Mouse (Mus musculus): ENCODE measurements around the gene Gm10053. TPM values are rescaled to one million over a fixed set of nuclear protein-coding genes. Genes with fewer than 3 reads are reported as not detected.
"Not testable (repeated sequence)": the region's sequence is repeated elsewhere in the genome, so short reads cannot be mapped to it uniquely, and the experiment has no call there.

Gene Gm10053
- 603 and 704 TPM in 2 replicates for polyA plus RNA-seq (2015; fragmentation: Nextera tagmentation; extraction: Ambion mirVana)

DNA sequence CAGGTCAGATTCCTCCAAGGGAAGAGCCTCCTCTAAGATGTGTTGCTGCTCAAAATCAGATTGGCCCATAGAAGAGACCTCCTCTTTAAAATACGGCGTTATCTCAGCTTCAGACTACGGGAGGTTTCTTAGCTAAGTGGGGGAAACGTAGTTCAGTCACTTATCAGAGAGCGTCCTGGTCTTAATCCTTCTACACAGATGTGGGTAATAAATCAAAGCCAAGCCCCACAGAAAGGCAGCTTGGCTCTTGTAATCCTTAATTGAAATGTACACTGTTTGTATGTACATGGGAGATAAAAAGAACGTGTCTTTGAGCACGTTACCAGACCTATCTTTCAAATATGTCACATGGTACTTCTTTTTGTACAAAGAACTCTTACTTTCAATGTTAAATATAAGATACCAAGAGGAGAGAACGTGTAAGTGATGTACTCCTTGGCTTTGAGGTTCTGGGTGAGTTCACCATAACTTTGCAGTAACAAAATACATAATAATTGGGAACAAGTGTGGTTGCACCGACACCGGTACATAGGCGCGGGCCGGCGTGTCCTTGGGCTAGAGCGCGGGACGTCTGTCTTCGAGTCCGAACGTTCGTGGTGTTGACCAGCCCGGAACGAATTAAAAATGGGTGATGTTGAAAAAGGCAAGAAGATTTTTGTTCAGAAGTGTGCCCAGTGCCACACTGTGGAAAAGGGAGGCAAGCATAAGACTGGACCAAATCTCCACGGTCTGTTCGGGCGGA lies at the start of gene Gm10053:
Gene Gm10053 (plus strand): TSS at position 558 of the 742 bp plus-strand sequence.
- not testable (repeated sequence) for H3K27me3 ChIP-seq (replicated peaks); H3K36me3 ChIP-seq; H3K9me3 ChIP-seq; H3K4me2 ChIP-seq; H3K27ac ChIP-seq (replicated peaks); H3K9ac ChIP-seq; ATAC-seq (ENCODE audit: extremely low read depth, insufficient number of reproducible peaks, low FRiP score, low TSS enrichment); H3K4me3 ChIP-seq
- WGBS = 60% methylated on average over 21 of the region's 26 CpGs
- H3K4me1 ChIP-seq = peaks cover 26% of the 10 kb centered on the region

DNA sequence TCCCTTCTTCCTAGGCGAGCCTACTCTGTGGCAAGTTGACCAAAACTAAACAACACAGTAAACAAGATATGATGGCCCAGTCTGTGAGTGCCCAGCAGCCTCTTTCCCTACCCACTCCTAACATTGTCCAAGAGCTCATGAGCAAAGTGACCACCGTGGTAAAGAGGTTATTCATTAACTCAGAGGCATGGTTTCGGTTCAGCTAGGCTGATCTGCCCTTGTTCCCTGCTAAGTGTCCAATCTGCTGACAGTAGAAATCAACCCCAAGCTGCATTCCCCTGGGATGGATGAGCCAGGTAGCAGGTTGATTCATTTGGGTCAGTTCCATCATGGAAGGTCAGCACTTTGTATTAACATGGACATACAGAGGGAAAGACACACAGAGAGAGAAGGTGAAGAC lies 33.4 kb upstream of the Gm10053 start:
- no peak for ATAC-seq (ENCODE audit: extremely low read depth, insufficient number of reproducible peaks, low FRiP score, low TSS enrichment)
- no peaks in the 10 kb centered on the region for H3K9me3 ChIP-seq
- H3K9ac ChIP-seq = no peak overlapping the region
- H3K4me3 ChIP-seq = no peak overlapping the region
- peaks cover 22% of the 10 kb centered on the region for H3K4me1 ChIP-seq
- no peak overlapping the region for H3K27ac ChIP-seq (replicated peaks)
- no peak overlapping the region for H3K4me2 ChIP-seq
- H3K27me3 ChIP-seq (replicated peaks) = no peaks in the 10 kb centered on the region
- 81% methylated on average over 3 of the region's 3 CpGs for WGBS
- H3K36me3 ChIP-seq = peaks cover 12% of the 10 kb centered on the region; the same call in 1 of the 2 replicates

DNA sequence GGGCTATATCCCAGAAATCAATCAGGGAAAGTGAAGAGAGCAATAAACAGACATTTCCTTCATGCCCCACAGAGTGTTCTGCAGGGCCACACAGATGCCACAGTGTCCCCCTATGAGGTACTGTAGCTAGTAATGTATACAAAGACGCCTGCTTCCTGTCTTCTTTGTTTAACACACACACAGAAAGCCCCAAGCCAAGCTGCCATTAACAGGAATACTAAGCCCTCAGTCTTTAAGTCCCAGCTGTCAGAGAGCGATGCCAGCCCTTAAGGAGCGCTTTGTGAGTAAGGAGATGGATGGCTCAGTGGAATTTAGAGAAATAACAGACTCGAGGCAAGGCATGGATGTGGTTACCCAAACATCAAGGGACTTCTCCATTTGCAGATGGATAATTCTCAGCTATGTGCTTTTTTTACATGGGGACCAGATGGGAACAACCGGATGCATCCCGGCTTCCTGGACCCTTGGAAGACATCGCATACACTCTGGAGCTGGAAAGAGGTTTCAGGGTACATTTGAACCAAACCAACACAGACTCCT lies 30.4 kb upstream of the Gm10053 start:
- no peak for ATAC-seq (ENCODE audit: extremely low read depth, insufficient number of reproducible peaks, low FRiP score, low TSS enrichment)
- Histone ChIP-seq H3K9ac (no peak overlapping the region), H3K9me3 (no peaks in the 10 kb centered on the region), H3K27me3 (replicated peaks) (no peaks in the 10 kb centered on the region), H3K4me2 (no peak overlapping the region), H3K4me3 (no peak overlapping the region), H3K27ac (replicated peaks) (peak overlapping the region; percentile 16; the same call in 1 of the 2 replicates), H3K4me1 (peaks cover 40% of the 10 kb centered on the region), H3K36me3 (peaks cover 12% of the 10 kb centered on the region; the same call in 1 of the 2 replicates)
- 56% methylated on average over 7 of the region's 7 CpGs for WGBS

DNA sequence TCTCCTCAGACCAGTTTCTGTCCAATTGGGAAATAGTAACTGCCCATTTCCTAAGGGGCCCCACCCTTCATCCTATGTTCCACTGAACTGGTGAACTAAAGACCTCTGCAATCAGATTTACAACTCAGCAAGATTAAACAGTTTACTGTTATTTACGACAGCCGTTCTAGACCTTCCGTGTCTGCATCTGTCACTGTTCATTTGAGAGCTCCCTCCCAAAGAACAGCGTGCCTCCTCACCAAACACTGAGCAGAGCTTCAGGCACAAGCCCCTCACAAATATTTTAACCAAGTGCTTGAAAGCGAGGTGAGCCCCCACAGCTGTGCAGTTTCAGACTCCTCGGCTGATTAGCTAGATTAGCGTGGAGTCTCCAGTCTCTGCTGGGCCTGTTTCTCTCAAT lies 27.1 kb upstream of the Gm10053 start:
- ATAC-seq (ENCODE audit: extremely low read depth, insufficient number of reproducible peaks, low FRiP score, low TSS enrichment) = no peak

DNA sequence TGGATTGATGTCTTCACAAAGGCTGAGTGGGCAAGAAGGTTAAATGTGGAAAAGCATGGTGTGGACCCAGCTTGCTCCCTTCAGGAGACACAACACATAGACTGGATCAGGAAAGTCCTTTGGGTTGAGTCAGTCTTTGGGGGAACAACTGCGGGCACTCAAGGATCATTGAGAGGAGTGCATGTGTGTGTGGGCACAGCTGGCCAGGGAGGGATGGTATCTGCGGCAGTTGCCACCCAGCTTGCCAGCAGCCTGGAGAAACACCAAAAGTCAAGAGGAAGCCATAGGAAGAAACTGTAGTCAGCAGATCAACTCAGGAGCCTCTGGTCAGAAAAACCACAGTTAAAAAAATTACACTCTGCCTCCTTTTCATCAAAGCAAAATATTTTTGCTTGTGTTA lies 26.6 kb upstream of the Gm10053 start:
- H3K27ac ChIP-seq (replicated peaks) = no peak overlapping the region; the same call in 1 of the 2 replicates
- no peak for ATAC-seq (ENCODE audit: extremely low read depth, insufficient number of reproducible peaks, low FRiP score, low TSS enrichment)
- no peaks in the 10 kb centered on the region for H3K9me3 ChIP-seq
- no peak overlapping the region for H3K4me3 ChIP-seq
- H3K36me3 ChIP-seq = no peaks in the 10 kb centered on the region
- 75% methylated on average over 2 of the region's 2 CpGs for WGBS
- H3K9ac ChIP-seq = no peak overlapping the region
- H3K27me3 ChIP-seq (replicated peaks) = no peaks in the 10 kb centered on the region
- H3K4me2 ChIP-seq = no peak overlapping the region
- peaks cover 75% of the 10 kb centered on the region for H3K4me1 ChIP-seq

More for the DNA sequence above, 27.1 kb upstream of the Gm10053 start:
- Histone ChIP-seq H3K4me3 (no peak overlapping the region), H3K36me3 (peaks cover 2% of the 10 kb centered on the region; the same call in 1 of the 2 replicates), H3K27ac (replicated peaks) (no peak overlapping the region), H3K4me1 (peaks cover 71% of the 10 kb centered on the region), H3K9ac (no peak overlapping the region), H3K4me2 (no peak overlapping the region), H3K9me3 (no peaks in the 10 kb centered on the region), H3K27me3 (replicated peaks) (no peaks in the 10 kb centered on the region)
- 43% methylated on average over 7 of the region's 7 CpGs for whole genome bisulfite sequencing

DNA sequence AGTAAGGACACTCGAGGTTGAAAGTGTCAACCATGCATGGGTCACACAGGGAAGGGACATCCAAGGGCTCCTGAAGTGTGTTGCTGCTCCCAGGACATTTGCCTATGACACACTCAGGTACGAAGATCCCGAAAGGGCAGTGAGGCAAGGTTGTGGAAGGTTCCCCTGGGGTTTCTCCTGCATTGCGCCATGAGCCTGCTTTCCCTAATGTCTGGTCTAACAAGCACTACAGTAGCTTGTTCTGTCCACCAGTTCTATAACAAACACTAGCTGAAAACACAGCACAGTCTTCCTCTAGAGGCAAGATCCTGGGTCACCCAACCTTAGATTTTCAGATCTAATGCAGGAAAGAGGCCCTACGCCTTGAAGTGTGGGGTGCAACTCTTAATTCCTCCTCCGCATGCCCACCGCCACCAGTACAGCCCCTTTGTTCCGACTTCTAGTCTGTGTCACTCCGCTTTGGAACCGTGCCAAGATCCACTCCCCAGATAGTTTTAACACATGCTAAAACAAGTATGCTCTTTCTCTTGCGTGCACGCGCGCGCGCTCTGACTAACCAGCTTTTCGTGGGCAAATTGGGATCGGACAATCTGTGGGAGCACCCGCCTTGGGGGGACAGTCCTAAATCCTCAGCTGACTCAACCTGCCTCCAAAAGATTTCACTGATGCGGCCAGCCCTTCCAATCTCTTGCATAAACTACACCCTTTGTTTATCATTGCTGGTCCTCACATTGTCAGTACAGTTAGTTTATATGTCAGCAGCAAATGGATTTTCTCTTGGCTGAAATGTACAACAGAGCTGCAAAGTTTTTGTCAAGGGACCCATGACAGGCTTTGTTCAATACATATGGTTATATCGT lies 23.8 kb upstream of the Gm10053 start:
- peaks cover 76% of the 10 kb centered on the region for H3K4me1 ChIP-seq
- H3K27me3 ChIP-seq (replicated peaks) = no peaks in the 10 kb centered on the region
- no peak for ATAC-seq (ENCODE audit: extremely low read depth, insufficient number of reproducible peaks, low FRiP score, low TSS enrichment)
- no peaks in the 10 kb centered on the region for H3K9me3 ChIP-seq
- H3K27ac ChIP-seq (replicated peaks) = peak overlapping the region; percentile 52
- WGBS = 63% methylated on average over 21 of the region's 21 CpGs
- 0 out of 2 replicates have a peak, but pooled peaks cover 4% of the 10 kb centered on the region for H3K36me3 ChIP-seq
- peak overlapping the region; percentile 36 for H3K4me2 ChIP-seq
- H3K4me3 ChIP-seq = no peak overlapping the region
- peak overlapping the region; percentile 6 for H3K9ac ChIP-seq

DNA sequence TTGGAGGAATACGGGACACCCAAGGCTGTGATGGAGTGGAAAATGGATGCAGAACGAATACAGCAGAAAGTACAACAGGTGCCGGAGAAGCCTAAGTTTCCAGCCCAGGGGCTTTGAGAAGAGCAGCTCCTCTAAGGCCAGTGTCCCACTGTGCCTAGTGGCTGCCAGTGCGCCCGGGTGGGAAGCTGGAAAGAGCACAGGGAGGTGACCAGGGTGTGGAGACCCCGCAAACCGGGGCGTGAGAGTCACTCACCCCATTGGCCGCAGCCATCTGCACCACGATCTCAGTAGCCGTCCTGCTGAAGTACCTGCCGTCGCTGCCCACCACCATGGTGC lies 14.2 kb upstream of the Gm10053 start:
- 7% methylated on average over 13 of the region's 13 CpGs for WGBS
- Histone ChIP-seq H3K4me2 (peak overlapping the region; percentile 75), H3K27ac (replicated peaks) (peak overlapping the region; percentile 97), H3K9me3 (no peaks in the 10 kb centered on the region), H3K4me1 (peaks cover 31% of the 10 kb centered on the region), H3K36me3 (no peaks in the 10 kb centered on the region), H3K9ac (peak overlapping the region; percentile 91), H3K27me3 (replicated peaks) (0 out of 2 replicates have a peak, but pooled peaks cover 10% of the 10 kb centered on the region), H3K4me3 (peak overlapping the region; percentile 75)
- peak; percentile 39; the same call in 1 of the 2 replicates for ATAC-seq (ENCODE audit: extremely low read depth, insufficient number of reproducible peaks, low FRiP score, low TSS enrichment)

DNA sequence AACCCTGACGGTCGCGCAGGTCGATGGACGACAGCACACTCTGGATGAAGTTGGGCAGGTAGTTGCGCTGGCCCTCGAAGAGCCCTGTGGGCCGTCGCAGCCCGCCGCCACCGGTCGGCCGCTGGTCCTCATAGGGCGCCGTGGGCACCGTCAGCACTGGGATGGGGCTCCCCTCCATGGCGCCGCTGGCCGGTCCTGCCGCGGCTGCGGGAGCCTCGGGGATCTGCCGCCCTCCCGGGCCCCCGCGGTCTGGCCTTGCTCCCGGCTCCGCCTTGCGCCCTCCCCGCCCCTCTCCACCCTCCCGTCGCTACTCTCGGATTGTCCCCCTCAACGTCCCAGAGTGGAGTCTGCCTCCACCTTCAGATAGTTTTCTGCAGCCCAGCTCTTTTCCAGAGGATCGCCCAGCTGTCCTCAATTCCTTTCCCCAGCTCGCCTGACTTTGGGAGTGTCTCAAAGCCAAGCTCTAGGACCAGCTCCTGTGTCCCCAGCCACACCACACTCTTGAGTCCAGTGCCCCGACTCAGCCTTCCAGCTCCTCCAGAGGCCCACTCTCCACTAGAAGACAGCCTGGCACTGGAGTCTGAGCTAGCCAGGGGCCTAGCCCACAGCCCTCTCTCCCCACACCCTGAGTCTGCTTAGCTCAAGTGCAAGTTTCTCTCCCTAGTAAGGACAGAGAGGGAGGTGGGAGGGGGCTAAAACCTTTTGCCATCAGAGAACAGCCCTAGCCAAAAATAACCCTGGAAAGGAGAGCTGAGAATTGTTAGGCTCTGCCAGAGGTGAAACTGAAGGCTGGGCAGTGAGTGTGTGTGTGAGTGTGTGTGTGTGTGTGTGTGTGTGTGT lies 13.7 kb upstream of the Gm10053 start, which contains the start of gene Pgm5:
Gene Pgm5 (minus strand): TSS at position 244 of the 840 bp plus-strand sequence.
- Histone ChIP-seq H3K4me3 (peak within 1 kb of the TSS; percentile 75), H3K4me1 (peaks cover 29% of the 10 kb centered on the region), H3K27ac (replicated peaks) (peak within 1 kb of the TSS; percentile 97), H3K36me3 (no peaks in the 10 kb centered on the region), H3K27me3 (replicated peaks) (0 out of 2 replicates have a peak, but pooled peaks cover 10% of the 10 kb centered on the region), H3K9me3 (no peaks in the 10 kb centered on the region), H3K4me2 (peak within 1 kb of the TSS; percentile 75), H3K9ac (peak within 1 kb of the TSS; percentile 91)
- peak; percentile 72; the same call in 1 of the 2 replicates for ATAC-seq (ENCODE audit: extremely low read depth, insufficient number of reproducible peaks, low FRiP score, low TSS enrichment)
- WGBS = 1% methylated on average over 39 of the region's 39 CpGs

DNA sequence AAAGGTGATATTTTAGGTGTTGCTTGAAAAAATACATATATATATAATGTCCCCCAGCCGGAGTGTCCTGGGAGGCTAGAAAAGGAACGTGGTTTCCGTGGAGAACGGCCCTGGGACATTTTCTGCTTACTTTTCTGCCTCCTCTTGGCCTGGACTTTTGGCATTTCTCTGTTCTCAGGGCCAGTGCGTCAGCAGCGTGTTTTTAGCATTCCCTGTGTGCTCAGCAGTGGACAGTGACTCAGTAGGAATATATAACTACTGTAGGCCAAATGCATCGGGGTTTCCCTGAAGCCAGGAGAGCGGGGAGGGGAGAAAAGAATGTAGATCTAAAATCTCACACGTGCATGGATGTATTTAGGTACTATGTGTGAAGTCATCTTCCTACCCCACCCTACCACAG lies 10.1 kb upstream of the Gm10053 start:
- 0 out of 2 replicates have a peak, but pooled peaks cover 10% of the 10 kb centered on the region for H3K27me3 ChIP-seq (replicated peaks)
- no peak overlapping the region for H3K9ac ChIP-seq
- H3K27ac ChIP-seq (replicated peaks) = no peak overlapping the region
- no peaks in the 10 kb centered on the region for H3K9me3 ChIP-seq
- H3K4me1 ChIP-seq = peaks cover 19% of the 10 kb centered on the region
- ATAC-seq (ENCODE audit: extremely low read depth, insufficient number of reproducible peaks, low FRiP score, low TSS enrichment) = no peak
- WGBS = 75% methylated on average over 9 of the region's 9 CpGs
- no peaks in the 10 kb centered on the region for H3K36me3 ChIP-seq
- no peak overlapping the region for H3K4me3 ChIP-seq
- no peak overlapping the region for H3K4me2 ChIP-seq

DNA sequence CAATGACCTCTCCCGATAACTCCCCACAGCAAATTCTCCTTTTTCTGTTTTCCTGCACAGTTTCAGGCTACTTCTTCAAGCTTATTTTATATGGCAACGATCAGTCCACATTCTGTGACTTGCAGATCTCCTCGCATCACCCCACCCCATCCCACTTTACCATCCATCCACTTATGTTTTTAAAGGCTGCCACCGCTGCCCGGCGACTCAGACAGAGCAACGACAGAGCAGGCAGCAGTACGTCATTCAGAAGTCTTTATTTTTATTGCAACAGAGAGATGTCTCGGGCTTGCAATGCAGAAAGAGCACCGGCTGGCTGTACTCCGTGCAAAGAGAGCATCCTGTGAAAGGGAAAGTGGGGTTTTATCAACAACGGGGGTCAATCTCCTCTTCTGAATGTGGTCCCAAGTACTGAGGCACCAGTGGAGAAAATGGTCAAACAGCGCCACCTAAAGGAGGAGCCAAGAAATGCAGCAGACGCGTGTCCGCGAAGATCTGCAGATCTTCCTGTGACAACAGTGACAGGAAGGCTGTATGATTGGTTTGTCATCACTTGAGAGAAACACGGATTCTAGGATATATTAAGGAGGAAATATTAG lies 4.3 kb upstream of the Gm10053 start:
- Histone ChIP-seq H3K9ac (no peak overlapping the region), H3K4me1 (peaks cover 20% of the 10 kb centered on the region), H3K9me3 (no peaks in the 10 kb centered on the region), H3K27ac (replicated peaks) (no peak overlapping the region), H3K36me3 (no peaks in the 10 kb centered on the region), H3K4me3 (peak overlapping the region; percentile 48), H3K27me3 (replicated peaks) (peaks cover 6% of the 10 kb centered on the region), H3K4me2 (peak overlapping the region; percentile 68)
- 14% methylated on average over 18 of the region's 18 CpGs for WGBS
- ATAC-seq (ENCODE audit: extremely low read depth, insufficient number of reproducible peaks, low FRiP score, low TSS enrichment) = no peak

All from heart, embryonic 13.5 days (tissue).